Comparison of ENCODE assay signal across 24 mouse cellular contexts in the genomic region with DNA sequence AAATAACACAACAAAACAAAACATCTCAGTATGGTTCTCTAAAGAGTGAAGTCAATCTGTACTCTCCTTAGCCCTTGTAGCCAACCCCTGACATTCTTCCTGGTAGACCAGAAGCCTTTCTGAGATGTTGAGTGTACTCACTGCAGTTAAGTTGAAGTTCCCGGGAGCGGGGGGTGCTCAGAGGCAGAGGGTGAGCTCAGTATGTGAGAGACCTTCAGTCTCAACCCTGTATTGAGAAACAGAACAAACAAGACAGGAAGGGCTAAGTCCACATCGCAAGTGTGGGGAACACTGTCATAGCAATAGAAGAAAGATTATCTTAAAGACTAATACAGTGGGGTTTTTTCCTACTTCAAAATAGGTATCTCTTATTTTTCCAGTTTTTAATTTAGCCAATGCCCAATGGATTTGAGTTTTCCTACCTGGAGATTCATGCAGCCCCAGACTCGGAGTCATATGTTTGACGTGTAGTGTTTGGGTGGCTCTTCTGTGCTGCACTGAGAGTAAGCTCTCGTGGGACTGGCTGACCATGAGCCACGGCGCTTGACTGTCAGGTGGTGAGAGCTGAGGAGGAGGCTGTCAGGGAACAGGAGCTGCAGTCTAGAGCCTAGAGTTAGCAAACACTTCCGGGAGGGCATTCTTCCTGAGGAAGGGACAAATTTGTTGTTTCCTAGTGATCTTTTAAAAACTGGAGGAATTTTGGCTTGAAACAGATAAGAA.
DNase-seq lines count a peak whose midpoint lies in the region; ATAC-seq and TF ChIP-seq lines count a peak whose summit lies in the region.
"Had no signal": no experiment of that assay in that cellular context is flagged by ENCODE, and none has a peak within 500 bp of the region (broad histone marks: within the 10 kb centered on the region; RNA-seq: fewer than 3 reads in every experiment).

No protein-coding gene starts in this region.

- 53% methylated on average over 9 of the region's 9 CpGs for WGBS in lung, postnatal 0 days
- 81% methylated on average over 9 of the region's 9 CpGs for WGBS in liver, embryonic 11.5 days
- WGBS in liver, postnatal 0 days (ENCODE audit: insufficient replicate concordance) = 61% methylated on average over 9 of the region's 9 CpGs

- H3K4me1 ChIP-seq in lung, postnatal 0 days (ENCODE audit: insufficient read depth, low read depth, low read length) = no peaks in the 10 kb centered on the region
- no peaks in the 10 kb centered on the region; the same call in 1 of the 2 replicates for H3K4me1 ChIP-seq in liver, embryonic 11.5 days (replicated peaks; ENCODE audit: control insufficient read depth, insufficient read depth, low read length)
- peaks cover 9% of the 10 kb centered on the region; the same call in 1 of the 2 replicates for H3K4me1 ChIP-seq in liver, postnatal 0 days (ENCODE audit: insufficient read depth)
- H3K4me1 ChIP-seq: heart, embryonic 13.5 days had no signal

- H3K9ac ChIP-seq in lung, postnatal 0 days (replicated peaks; ENCODE audit: low read depth) = no peak overlapping the region
- no peak overlapping the region for H3K9ac ChIP-seq in liver, embryonic 11.5 days (ENCODE audit: low read depth, low read length)
- no peak overlapping the region for H3K9ac ChIP-seq in liver, postnatal 0 days (replicated peaks)
- H3K9ac ChIP-seq: forebrain, embryonic 13.5 days; heart, embryonic 13.5 days; limb, embryonic 12.5 days had no signal

- peaks cover 16% of the 10 kb centered on the region; the same call in 1 of the 2 replicates for H3K36me3 ChIP-seq in lung, postnatal 0 days (ENCODE audit: insufficient read depth, low read length)
- H3K36me3 ChIP-seq in liver, embryonic 11.5 days (ENCODE audit: control insufficient read depth, insufficient read depth, low read length) = peaks cover 15% of the 10 kb centered on the region; the same call in 1 of the 2 replicates
- peaks cover 31% of the 10 kb centered on the region for H3K36me3 ChIP-seq in liver, postnatal 0 days (replicated peaks; ENCODE audit: insufficient read depth, low read length)

- no peak for TF ChIP-seq CTCF in lung, postnatal 0 days (IDR thresholded peaks at IDR 0.05)
- TF ChIP-seq CTCF in liver, postnatal 0 days (IDR thresholded peaks at IDR 0.05; ENCODE audit: low read depth) = no peak

- H3K9me3 ChIP-seq in lung, postnatal 0 days (ENCODE audit: low read length) = no peaks in the 10 kb centered on the region
- H3K9me3 ChIP-seq in liver, embryonic 11.5 days (ENCODE audit: control insufficient read depth, low read length) = no peaks in the 10 kb centered on the region
- H3K9me3 ChIP-seq in liver, postnatal 0 days (ENCODE audit: low read length) = no peaks in the 10 kb centered on the region
- H3K9me3 ChIP-seq: forebrain, embryonic 13.5 days; heart, embryonic 13.5 days; limb, embryonic 12.5 days had no signal

- H3K4me3 ChIP-seq in lung, postnatal 0 days (ENCODE audit: low read depth, low read length) = no peak overlapping the region
- no peak overlapping the region for H3K4me3 ChIP-seq in liver, embryonic 11.5 days (ENCODE audit: low read depth, low read length)
- H3K4me3 ChIP-seq in liver, postnatal 0 days (ENCODE audit: low read depth, low read length) = 0 out of 2 replicates have a peak overlapping the region, but pooled peaks have one; percentile 9
- H3K4me3 ChIP-seq: forebrain, embryonic 13.5 days; heart, embryonic 13.5 days; limb, embryonic 12.5 days; myocyte had no signal

- H3K27me3 ChIP-seq in lung, postnatal 0 days (replicated peaks; ENCODE audit: insufficient read depth, low read length) = no peaks in the 10 kb centered on the region
- no peaks in the 10 kb centered on the region for H3K27me3 ChIP-seq in liver, embryonic 11.5 days (replicated peaks; ENCODE audit: control insufficient read depth, insufficient read depth, low read length)
- no peaks in the 10 kb centered on the region for H3K27me3 ChIP-seq in liver, postnatal 0 days (ENCODE audit: insufficient read depth, low read length)
- H3K27me3 ChIP-seq: forebrain, embryonic 13.5 days; heart, embryonic 13.5 days; limb, embryonic 12.5 days had no signal

- peak; percentile 74 for ATAC-seq in lung, postnatal 0 days
- ATAC-seq in liver, embryonic 11.5 days (replicated peaks; ENCODE audit: low FRiP score) = no peak
- peak; percentile 88 for ATAC-seq in liver, postnatal 0 days
- ATAC-seq: forebrain, embryonic 13.5 days; hindbrain, postnatal 0 days; midbrain, embryonic 16.5 days had no signal

- peak; percentile 50 for DNase-seq in heart, adult 11 months
- no peak for DNase-seq in heart, adult 18-20 months
- DNase-seq in lung, postnatal 0 days (ENCODE audit: low spot score) = peak; percentile 45
- DNase-seq in lung, postnatal 36 days = no peak
- DNase-seq in liver, embryonic 11.5 days (ENCODE audit: low spot score) = peak; percentile 19
- DNase-seq in liver, postnatal 0 days = peak; percentile 18
- DNase-seq in frontal cortex, adult 2 months (ENCODE audit: extremely low spot score in 1 of 2, low spot score in 1 of 2) = no peak
- DNase-seq in kidney, adult 8-10 months = no peak
- DNase-seq: adrenal gland, postnatal 10 days; cerebellum, adult 8-10 months; cerebellum, postnatal 36 days; embryo, embryonic 11 days; heart, postnatal 14 days; kidney, postnatal 36 days; lung, postnatal 14 days; right cerebral cortex, adult 18-20 months; right cerebral cortex, postnatal 4 days; thymus, adult 2 months had no signal

- TF ChIP-seq EP300 in lung, postnatal 0 days (IDR thresholded peaks at IDR 0.05) = no peak
- no peak for TF ChIP-seq EP300 in liver, postnatal 0 days (IDR thresholded peaks at IDR 0.05; ENCODE audit: low read depth)

- no peak overlapping the region for H3K4me2 ChIP-seq in lung, postnatal 0 days (replicated peaks; ENCODE audit: low read depth, low read length)
- no peak overlapping the region for H3K4me2 ChIP-seq in liver, embryonic 11.5 days
- H3K4me2 ChIP-seq in liver, postnatal 0 days (ENCODE audit: low read depth, low read length) = peak overlapping the region; percentile 45
- H3K4me2 ChIP-seq: forebrain, embryonic 13.5 days; heart, embryonic 13.5 days; limb, embryonic 12.5 days had no signal

- H3K27ac ChIP-seq in lung, postnatal 0 days (ENCODE audit: low read length) = no peak overlapping the region
- H3K27ac ChIP-seq in liver, embryonic 11.5 days (ENCODE audit: low read depth, low read length) = peak overlapping the region; percentile 19; the same call in 1 of the 2 replicates
- H3K27ac ChIP-seq in liver, postnatal 0 days (ENCODE audit: low read depth) = peak overlapping the region; percentile 68
- H3K27ac ChIP-seq: forebrain, embryonic 13.5 days; heart, embryonic 13.5 days; hindbrain, postnatal 0 days; limb, embryonic 12.5 days had no signal

Comparison
In these comparisons a context has a peak if more than half of its experiments do, and no peak if none do; other contexts are left out.
1. DNase-seq: peak in heart, adult 11 months (single experiment), lung, postnatal 0 days (single experiment), liver, embryonic 11.5 days (single experiment) and liver, postnatal 0 days (single experiment); none in heart, adult 18-20 months (0 of 2), lung, postnatal 36 days (single experiment), frontal cortex, adult 2 months (0 of 2) and kidney, adult 8-10 months (0 of 2).